Mouse (Mus musculus) liver, postnatal 0 days (tissue): ENCODE measurements around the gene Tpst1.

Source experiments
- CTCF ChIP-seq: sonication (generic); IDR thresholded peaks from 2 replicates; pipeline ENCODE4 v1.5.1; 2016; ENCODE audit warnings: antibody characterized with exemption, low read depth
- EP300 ChIP-seq: IDR thresholded peaks from 2 replicates; pipeline ENCODE4 v1.6.1; 2016; ENCODE audit warnings: antibody characterized with exemption, low read depth, mild to moderate bottlenecking

- TF ChIP-seq CTCF (peak; percentile 76), EP300 (no peak)
These were observed 28.9 kb upstream of the Tpst1 start for GRCm38 (mm10) chr5:130044201-130044695.
